Mouse (Mus musculus) ovary, postnatal 36 days (tissue): Measurements from ENCODE around the gene Trrap.

Source experiments
- DNase-seq: peaks from one replicate; pipeline ENCODE4 v3.0.0; 2022; ENCODE audit warnings: low spot score, mixed read lengths

The Trrap gene

DNA sequence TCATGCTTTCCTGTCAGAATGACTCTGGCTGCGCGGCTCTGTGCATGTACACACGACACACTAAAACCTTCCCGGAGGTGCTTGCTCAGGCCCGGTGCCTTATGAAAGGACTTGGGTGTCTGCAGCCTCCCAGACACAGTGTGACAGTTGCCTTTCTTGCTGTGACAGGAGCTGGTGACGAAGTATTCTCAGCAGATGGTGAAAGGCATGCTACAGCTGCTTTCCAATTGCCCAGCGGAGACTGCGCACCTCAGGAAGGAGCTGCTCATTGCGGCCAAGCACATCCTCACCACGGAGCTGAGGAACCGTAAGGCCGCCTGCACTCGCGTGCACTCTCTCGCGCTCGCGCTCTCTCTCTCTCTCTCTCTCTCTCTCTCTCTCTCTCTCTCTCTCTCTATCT, 18.9 kb downstream of the Trrap start:
- DNase-seq, result no peak

DNA sequence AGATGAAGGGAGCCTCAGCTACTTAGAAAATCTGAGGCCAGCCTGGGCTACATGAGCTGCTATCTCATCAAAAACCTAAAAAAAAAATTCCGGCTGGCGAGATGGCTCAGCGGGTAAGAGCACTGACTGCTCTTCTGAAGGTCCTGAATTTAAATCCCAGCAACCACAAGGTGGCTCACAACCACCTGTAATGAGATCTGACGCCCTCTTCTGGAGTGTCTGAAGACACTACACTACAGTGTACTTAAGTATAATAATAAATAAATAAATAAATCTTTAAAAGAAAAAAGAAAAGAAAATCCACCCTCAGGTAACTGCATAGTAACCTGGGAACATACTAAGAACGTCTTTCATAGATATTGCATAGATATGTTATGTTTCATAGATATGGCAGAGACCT, 25.8 kb downstream of the Trrap start:
- DNase-seq, result no peak

DNA sequence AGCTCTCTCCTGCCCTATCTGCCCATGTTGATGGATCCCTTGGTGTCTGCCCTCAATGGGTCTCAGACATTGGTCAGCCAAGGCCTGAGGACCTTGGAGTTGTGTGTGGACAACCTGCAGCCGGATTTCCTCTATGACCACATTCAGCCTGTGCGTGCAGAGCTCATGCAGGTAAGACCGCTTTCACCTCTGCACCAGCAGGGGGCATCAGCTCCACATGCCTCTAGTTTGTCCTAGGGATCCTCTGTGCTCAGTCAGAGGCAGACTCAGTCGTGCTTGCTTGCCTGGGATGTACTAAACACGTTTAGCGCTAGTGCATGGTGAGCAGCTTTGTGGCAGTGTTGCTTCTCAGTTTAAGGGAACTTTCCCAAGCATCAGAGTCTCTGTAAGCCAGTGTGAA, 27.2 kb downstream of the Trrap start:
- no peak for DNase-seq

DNA sequence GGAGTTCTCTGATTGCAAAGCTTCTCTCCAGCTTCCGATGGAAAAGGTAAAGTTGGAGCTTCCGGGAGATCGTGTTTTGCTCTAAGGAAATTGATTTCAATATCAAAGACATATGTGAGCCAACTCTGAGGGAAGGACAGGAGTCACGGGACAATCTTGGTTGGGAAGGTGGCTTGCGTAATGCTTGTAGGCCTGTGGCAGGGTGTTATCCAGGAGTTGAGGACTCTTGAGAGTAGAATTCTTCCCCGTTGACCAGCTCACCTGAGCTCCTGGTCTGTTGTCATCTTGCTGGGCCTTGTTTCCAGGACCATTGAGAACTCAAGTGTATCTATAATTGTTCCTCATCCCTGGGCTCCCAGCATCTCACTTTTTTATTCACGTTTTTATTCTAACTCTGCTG, 29.6 kb downstream of the Trrap start:
- no peak for DNase-seq

GRCm38 (mm10) chr5:144803066-144803465, 35.5 kb downstream of the Trrap start:
- no peak for DNase-seq

DNA sequence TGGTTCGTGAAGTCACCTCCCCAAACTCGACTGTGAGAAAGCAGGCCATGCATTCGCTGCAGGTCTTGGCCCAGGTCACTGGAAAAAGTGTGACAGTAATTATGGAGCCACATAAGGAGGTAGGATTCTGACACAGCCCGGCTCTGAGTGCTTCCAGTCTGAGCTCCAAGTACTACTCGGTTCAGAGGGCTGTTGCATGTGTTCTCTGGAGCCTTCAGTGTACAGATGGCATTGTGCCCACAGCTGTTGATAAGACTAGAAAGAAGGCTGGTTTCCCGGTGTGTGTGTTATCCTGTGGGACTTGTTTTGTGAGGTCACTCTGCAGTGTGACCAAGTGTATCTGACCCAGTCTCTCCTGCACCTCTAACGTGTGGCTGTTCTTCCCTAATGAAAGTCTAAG, 36.6 kb downstream of the Trrap start:
- no peak for DNase-seq

DNA sequence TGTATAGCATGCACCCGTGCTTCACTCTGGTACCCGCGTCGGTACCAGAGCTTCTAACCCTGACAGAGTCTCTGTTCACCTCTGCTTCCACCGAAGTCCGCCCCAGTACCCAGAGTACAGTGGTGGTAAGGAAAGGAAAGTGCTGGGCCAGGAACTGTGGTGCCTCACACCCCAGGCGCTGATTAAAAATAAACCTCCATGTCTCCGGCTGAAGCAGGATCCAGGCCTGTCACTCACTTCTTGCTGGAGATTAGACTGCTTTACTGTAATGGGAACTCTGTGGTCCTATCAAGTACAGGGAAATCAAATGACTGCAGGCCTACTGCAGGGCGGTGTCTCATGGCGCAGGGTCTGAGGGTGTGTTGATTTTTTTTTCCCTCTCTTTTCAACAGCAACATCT, 39.4 kb downstream of the Trrap start:
- DNase-seq, result no peak

DNA sequence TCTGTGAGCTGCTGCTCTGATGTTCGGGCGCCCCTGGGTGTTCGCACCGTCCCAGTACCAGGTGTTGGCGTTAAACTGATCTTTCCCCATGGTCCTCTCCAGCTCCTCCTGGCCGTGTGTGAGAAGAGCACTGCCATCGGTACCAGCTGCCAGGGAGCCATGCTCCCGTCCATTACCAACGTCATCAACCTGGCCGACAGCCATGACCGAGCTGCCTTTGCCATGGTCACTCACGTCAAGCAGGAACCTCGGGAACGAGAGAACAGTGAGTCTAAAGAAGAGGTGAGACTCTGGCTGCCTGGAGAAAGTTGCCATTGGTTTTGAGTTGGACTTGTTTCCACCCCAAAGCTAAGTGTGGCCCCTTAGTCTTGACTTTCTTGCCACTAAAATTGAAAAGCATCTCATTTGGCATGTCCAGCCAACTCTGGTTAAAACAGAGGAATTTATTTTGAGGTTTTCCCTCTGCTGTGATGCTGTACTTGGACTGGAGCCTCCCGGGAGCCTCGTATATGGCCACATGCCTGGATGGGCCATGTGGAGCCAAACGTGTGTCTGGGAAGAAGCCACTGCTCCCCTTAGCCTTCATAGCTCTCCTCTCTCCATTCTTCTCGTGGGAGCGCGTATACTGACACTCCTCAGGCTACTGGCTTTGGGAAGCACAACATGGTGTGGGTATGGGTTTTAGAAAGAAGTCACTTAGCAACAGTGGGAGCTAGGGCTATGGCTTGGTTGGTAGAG, 61.0 kb downstream of the Trrap start:
- no peak for DNase-seq

- no peak for DNase-seq
Observed at GRCm38 (mm10) chr5:144829631-144830030, 62.1 kb downstream of the Trrap start.

GRCm38 (mm10) chr5:144831840-144832469, 64.4 kb downstream of the Trrap start:
- no peak for DNase-seq

- DNase-seq, result no peak
Observed at GRCm38 (mm10) chr5:144836100-144836499, 68.6 kb downstream of the Trrap start.

- no peak for DNase-seq
Observed at GRCm38 (mm10) chr5:144845352-144845751, 77.8 kb downstream of the Trrap start.

DNA sequence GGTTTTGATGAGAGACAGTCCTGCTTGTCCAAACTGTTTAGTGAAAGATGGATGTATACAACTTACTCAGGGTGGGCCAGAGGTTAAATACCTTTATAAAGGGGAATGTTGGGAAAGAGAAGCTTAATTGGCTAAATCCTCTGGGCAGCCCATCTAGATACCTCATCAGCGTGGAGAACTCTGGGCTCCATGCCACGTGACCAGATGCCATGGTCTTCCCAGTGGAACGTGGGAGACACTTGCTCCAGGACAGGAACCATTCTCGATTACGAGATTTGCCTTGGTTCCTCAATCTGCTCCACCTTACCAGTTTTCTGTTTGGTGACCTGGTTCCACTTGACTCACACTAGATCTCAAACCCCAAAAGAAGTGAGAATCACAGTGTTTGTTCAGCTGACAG, 81.2 kb downstream of the Trrap start:
- no peak for DNase-seq

- DNase-seq, result no peak
Observed at GRCm38 (mm10) chr5:144849932-144850331, 82.4 kb downstream of the Trrap start.

DNA sequence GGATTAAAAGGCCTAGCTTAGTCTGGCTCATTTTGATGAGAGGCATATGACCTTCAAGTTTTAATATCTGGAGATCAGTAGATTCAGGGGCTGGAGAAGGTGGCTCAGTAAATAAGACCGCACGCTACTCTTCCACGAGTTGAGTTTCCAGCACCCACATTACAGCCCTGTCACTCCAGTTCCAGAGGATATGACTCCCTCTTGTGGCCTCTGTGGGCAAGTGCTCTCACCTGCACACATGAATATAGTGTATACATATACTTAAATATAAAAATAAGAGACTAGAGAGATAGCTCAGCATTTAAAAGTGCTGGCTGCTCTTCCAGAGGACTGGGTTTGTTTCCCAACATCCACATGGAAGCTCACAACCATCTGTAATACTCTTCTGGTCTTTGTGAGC, 84.3 kb downstream of the Trrap start:
- DNase-seq, result no peak

GRCm38 (mm10) chr5:144853931-144854330, 86.4 kb downstream of the Trrap start:
- DNase-seq, result no peak

GRCm38 (mm10) chr5:144855936-144856335, 88.4 kb downstream of the Trrap start:
- no peak for DNase-seq

DNA sequence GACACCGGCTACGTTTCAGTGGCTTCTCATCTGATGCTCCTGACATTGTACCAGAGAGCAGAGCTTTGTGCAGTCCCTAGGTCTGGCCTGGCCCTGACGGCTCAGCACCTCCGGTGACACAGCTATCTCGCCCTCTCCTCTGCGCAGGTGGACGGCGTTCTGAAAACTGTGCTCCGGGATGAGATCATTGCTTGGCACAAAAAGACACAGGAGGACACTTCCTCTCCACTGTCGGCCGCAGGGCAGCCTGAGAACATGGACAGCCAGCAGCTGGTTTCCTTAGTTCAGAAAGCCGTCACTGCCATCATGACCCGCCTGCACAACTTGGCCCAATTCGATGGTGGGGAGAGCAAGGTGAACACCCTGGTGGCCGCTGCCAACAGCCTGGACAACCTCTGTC, 91.0 kb downstream of the Trrap start:
- no peak for DNase-seq

- DNase-seq, result no peak
Observed at GRCm38 (mm10) chr5:144859284-144859683, 91.8 kb downstream of the Trrap start.

- no peak for DNase-seq
Observed at GRCm38 (mm10) chr5:144860913-144861312, 93.4 kb downstream of the Trrap start.

DNA sequence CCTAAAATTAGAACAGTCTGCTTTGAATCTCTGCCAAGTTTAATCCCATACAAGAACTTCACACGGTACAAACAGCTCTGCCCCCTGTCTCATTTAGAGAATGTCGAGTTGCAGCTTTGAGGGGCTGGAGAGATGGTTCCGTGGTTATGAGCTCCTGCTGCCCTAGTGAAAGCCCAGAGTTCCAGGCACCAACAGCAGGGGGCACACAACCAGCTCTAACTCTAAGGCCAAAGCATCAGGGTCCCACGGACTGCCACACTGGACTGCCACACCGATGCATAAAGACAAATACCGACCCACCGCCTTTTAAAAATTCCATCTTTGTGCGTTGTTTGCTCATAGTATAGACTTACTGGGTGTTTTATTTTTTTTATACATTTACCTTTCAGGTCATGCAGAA, 99.4 kb downstream of the Trrap start:
- DNase-seq, result no peak

DNA sequence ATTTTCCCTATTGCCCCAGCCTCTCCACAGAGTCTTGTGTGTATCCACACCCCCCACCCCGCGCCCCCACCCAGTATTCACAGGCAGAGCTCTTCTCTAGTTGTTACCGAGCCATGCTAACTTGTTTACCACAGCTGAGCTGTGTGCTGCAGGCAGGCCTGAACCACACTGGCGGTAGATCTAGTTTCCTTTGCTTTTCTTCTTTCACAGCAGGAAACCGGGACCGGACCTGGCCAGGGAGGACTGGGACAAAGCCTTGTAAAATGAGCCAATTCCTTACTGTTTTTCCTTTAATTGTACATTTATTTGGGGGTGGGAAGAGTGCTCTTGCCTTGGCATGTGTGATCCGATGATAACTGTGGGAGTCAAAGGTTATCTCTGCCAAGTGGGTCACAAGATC, 101.9 kb downstream of the Trrap start:
- no peak for DNase-seq

GRCm38 (mm10) chr5:144870782-144871181, 103.2 kb downstream of the Trrap start:
- no peak for DNase-seq

GRCm38 (mm10) chr5:144871775-144872174, 104.2 kb downstream of the Trrap start:
- no peak for DNase-seq
